Mouse (Mus musculus): ENCODE measurements around the gene Snx21. TPM values are rescaled to one million over a fixed set of nuclear protein-coding genes. Genes with fewer than 3 reads are reported as not detected.

Snx21 gene
- polyA plus RNA-seq, 1 experiment: 19.2 TPM

DNA sequence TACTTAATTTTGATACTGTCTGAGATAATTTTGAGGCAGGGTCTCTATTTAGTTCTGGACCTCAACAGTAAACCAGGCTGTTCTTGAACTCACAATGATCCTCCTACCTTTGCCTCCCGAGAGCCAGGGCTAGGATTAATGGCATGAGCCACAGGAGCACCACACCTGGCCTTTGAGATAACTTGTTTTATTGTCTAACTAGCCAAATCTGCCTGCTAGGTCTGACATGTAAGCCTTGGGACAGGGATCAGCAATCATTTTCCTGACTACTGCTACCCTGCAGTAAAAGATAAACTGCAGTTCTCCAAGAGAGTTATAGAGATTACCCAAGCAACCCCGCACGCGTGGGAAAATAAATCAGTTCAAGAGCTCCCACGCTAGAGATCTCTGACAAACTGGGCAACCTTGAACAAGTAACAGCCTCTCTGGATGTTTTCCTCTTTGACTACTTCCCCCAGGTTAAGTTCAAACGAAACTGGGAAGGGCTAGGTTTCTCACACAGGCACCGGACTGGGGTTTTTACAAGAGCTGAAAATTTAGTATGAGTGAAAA lies 678 bp upstream of the Snx21 start:
- Histone ChIP-seq H3K27me3 (ENCODE audit: control insufficient read depth, insufficient read depth, low read length) (no peaks in the 10 kb centered on the region), H3K4me3 (ENCODE audit: low read depth, low read length) (peak overlapping the region; percentile 84), H3K27ac (ENCODE audit: insufficient read depth, low read depth, low read length) (peak overlapping the region; percentile 76), H3K4me1 (ENCODE audit: control insufficient read depth, insufficient read depth, insufficient read length, low read length) (peaks cover 7% of the 10 kb centered on the region; the same call in 1 of the 2 replicates), H3K36me3 (ENCODE audit: control insufficient read depth, insufficient read depth, low read length) (peaks cover 5% of the 10 kb centered on the region)
- WGBS: 2% methylated on average over 7 of the region's 7 CpGs
- TF ChIP-seq POLR2A (IDR thresholded peaks at IDR 0.05; ENCODE audit: low read depth, low read length) (no peak), CTCF (IDR thresholded peaks at IDR 0.05; ENCODE audit: extremely low read depth, insufficient read length, insufficient replicate concordance, low read depth, low read length) (no peak)

GRCm38 (mm10) chr2:164786388-164786885 lies 814 bp downstream of the Snx21 start:
- peaks cover 6% of the 10 kb centered on the region for H3K36me3 ChIP-seq (ENCODE audit: control insufficient read depth, insufficient read depth, low read length)
- TF ChIP-seq CTCF (IDR thresholded peaks at IDR 0.05; ENCODE audit: extremely low read depth, insufficient read length, insufficient replicate concordance, low read depth, low read length): no peak
- TF ChIP-seq POLR2A (IDR thresholded peaks at IDR 0.05; ENCODE audit: low read depth, low read length): no peak
- peak overlapping the region; percentile 73 for H3K27ac ChIP-seq (ENCODE audit: insufficient read depth, low read depth, low read length)
- H3K4me3 ChIP-seq (ENCODE audit: low read depth, low read length): peak overlapping the region; percentile 84
- H3K4me1 ChIP-seq (ENCODE audit: control insufficient read depth, insufficient read depth, insufficient read length, low read length): peaks cover 7% of the 10 kb centered on the region; the same call in 1 of the 2 replicates
- no peaks in the 10 kb centered on the region for H3K27me3 ChIP-seq (ENCODE audit: control insufficient read depth, insufficient read depth, low read length)
- WGBS: 22% methylated on average over 15 of the region's 15 CpGs

- Histone ChIP-seq H3K4me1 (ENCODE audit: control insufficient read depth, insufficient read depth, insufficient read length, low read length) (peaks cover 7% of the 10 kb centered on the region; the same call in 1 of the 2 replicates), H3K36me3 (ENCODE audit: control insufficient read depth, insufficient read depth, low read length) (peaks cover 12% of the 10 kb centered on the region), H3K27me3 (ENCODE audit: control insufficient read depth, insufficient read depth, low read length) (no peaks in the 10 kb centered on the region), H3K4me3 (ENCODE audit: low read depth, low read length) (no peak overlapping the region), H3K27ac (ENCODE audit: insufficient read depth, low read depth, low read length) (no peak overlapping the region)
- TF ChIP-seq POLR2A (IDR thresholded peaks at IDR 0.05; ENCODE audit: low read depth, low read length) (no peak), CTCF (IDR thresholded peaks at IDR 0.05; ENCODE audit: extremely low read depth, insufficient read length, insufficient replicate concordance, low read depth, low read length) (no peak)
- 82% methylated on average over 3 of the region's 3 CpGs for WGBS
Observed at GRCm38 (mm10) chr2:164787032-164787431, 1.4 kb downstream of the Snx21 start.

- 75% methylated on average over 10 of the region's 10 CpGs for WGBS
Observed at GRCm38 (mm10) chr2:164787779-164788178, 2.2 kb downstream of the Snx21 start.

GRCm38 (mm10) chr2:164788411-164788810 lies 2.8 kb downstream of the Snx21 start:
- WGBS: 80% methylated on average over 4 of the region's 4 CpGs

More at GRCm38 (mm10) chr2:164787779-164788178, 2.2 kb downstream of the Snx21 start:
- H3K4me1 ChIP-seq (ENCODE audit: control insufficient read depth, insufficient read depth, insufficient read length, low read length): peaks cover 7% of the 10 kb centered on the region; the same call in 1 of the 2 replicates
- peaks cover 20% of the 10 kb centered on the region for H3K36me3 ChIP-seq (ENCODE audit: control insufficient read depth, insufficient read depth, low read length)
- TF ChIP-seq CTCF (IDR thresholded peaks at IDR 0.05; ENCODE audit: extremely low read depth, insufficient read length, insufficient replicate concordance, low read depth, low read length): no peak
- TF ChIP-seq POLR2A (IDR thresholded peaks at IDR 0.05; ENCODE audit: low read depth, low read length): no peak
- no peak overlapping the region for H3K4me3 ChIP-seq (ENCODE audit: low read depth, low read length)
- no peak overlapping the region for H3K27ac ChIP-seq (ENCODE audit: insufficient read depth, low read depth, low read length)
- H3K27me3 ChIP-seq (ENCODE audit: control insufficient read depth, insufficient read depth, low read length): no peaks in the 10 kb centered on the region

DNA sequence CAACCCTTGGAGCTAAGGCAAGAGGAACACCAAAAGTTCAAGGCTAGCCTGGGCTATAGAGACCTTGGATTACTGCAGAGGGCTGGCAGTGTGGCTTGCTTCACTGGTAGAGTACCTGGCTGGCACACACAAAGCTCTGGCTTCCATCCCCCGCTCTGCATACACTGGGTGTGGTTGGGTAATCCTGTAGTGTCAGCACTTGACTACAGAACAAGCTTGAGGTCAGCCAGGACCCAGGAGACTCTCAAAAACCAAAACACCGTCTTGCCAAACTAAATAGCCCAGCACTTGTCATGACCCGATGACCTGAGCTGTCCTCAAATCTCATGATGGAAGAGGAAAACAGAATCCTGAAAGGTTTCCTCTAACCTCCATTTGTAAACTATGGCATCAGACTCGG lies 4.8 kb downstream of the Snx21 start:
- Histone ChIP-seq H3K27me3 (ENCODE audit: control insufficient read depth, insufficient read depth, low read length) (no peaks in the 10 kb centered on the region), H3K27ac (ENCODE audit: insufficient read depth, low read depth, low read length) (no peak overlapping the region), H3K36me3 (ENCODE audit: control insufficient read depth, insufficient read depth, low read length) (peaks cover 39% of the 10 kb centered on the region), H3K4me3 (ENCODE audit: low read depth, low read length) (no peak overlapping the region), H3K4me1 (ENCODE audit: control insufficient read depth, insufficient read depth, insufficient read length, low read length) (peaks cover 4% of the 10 kb centered on the region; the same call in 1 of the 2 replicates)
- 64% methylated on average over 4 of the region's 4 CpGs for WGBS
- TF ChIP-seq CTCF (IDR thresholded peaks at IDR 0.05; ENCODE audit: extremely low read depth, insufficient read length, insufficient replicate concordance, low read depth, low read length) (no peak), POLR2A (IDR thresholded peaks at IDR 0.05; ENCODE audit: low read depth, low read length) (no peak)

More at GRCm38 (mm10) chr2:164788411-164788810, 2.8 kb downstream of the Snx21 start:
- H3K27ac ChIP-seq (ENCODE audit: insufficient read depth, low read depth, low read length): no peak overlapping the region
- H3K27me3 ChIP-seq (ENCODE audit: control insufficient read depth, insufficient read depth, low read length): no peaks in the 10 kb centered on the region
- peaks cover 7% of the 10 kb centered on the region; the same call in 1 of the 2 replicates for H3K4me1 ChIP-seq (ENCODE audit: control insufficient read depth, insufficient read depth, insufficient read length, low read length)
- no peak for TF ChIP-seq POLR2A (IDR thresholded peaks at IDR 0.05; ENCODE audit: low read depth, low read length)
- TF ChIP-seq CTCF (IDR thresholded peaks at IDR 0.05; ENCODE audit: extremely low read depth, insufficient read length, insufficient replicate concordance, low read depth, low read length): no peak
- no peak overlapping the region for H3K4me3 ChIP-seq (ENCODE audit: low read depth, low read length)
- H3K36me3 ChIP-seq (ENCODE audit: control insufficient read depth, insufficient read depth, low read length): peaks cover 25% of the 10 kb centered on the region

- Histone ChIP-seq H3K27ac (ENCODE audit: insufficient read depth, low read depth, low read length) (no peak overlapping the region), H3K36me3 (ENCODE audit: control insufficient read depth, insufficient read depth, low read length) (peaks cover 52% of the 10 kb centered on the region), H3K4me1 (ENCODE audit: control insufficient read depth, insufficient read depth, insufficient read length, low read length) (no peaks in the 10 kb centered on the region), H3K27me3 (ENCODE audit: control insufficient read depth, insufficient read depth, low read length) (no peaks in the 10 kb centered on the region), H3K4me3 (ENCODE audit: low read depth, low read length) (no peak overlapping the region)
- TF ChIP-seq POLR2A (IDR thresholded peaks at IDR 0.05; ENCODE audit: low read depth, low read length) (no peak), CTCF (IDR thresholded peaks at IDR 0.05; ENCODE audit: extremely low read depth, insufficient read length, insufficient replicate concordance, low read depth, low read length) (no peak)
- 87% methylated on average over 18 of the region's 18 CpGs for WGBS
Observed at GRCm38 (mm10) chr2:164791841-164792261, 6.2 kb downstream of the Snx21 start.
